Mouse (Mus musculus) kidney, embryonic 14.5 days (tissue): ENCODE data around the gene Rcl1. TPM values are rescaled to one million over a fixed set of nuclear protein-coding genes. Genes with fewer than 3 reads are reported as not detected.

Source experiments
- ATAC-seq: fragments of 200-750 bp; cut with Nextera tagmentation; 2 replicates; pipeline ENCODE4 v1.8.0; 2017; ENCODE audit warnings: moderate number of reproducible peaks, mild to moderate bottlenecking, moderate TSS enrichment, moderate library complexity; ENCODE audit not compliant: low FRiP score, low TSS enrichment
- H3K27ac ChIP-seq: fragments of 300-500 bp; sonication (generic); 2 replicates; pipeline ENCODE4 v1.5.1; 2014; ENCODE audit warnings: low read depth, mild to moderate bottlenecking, low read length, moderate library complexity, mixed read lengths
- H3K27me3 ChIP-seq: fragments of 300-500 bp; sonication (generic); 2 replicates; pipeline ENCODE4 v1.6.1; 2014; ENCODE audit warnings: mild to moderate bottlenecking, low read length; ENCODE audit not compliant: control insufficient read depth, insufficient read depth
- H3K36me3 ChIP-seq: fragments of 300-500 bp; sonication (generic); 2 replicates; pipeline ENCODE4 v1.6.1; 2014; ENCODE audit warnings: low read length, mixed read lengths; ENCODE audit not compliant: control insufficient read depth, insufficient read depth
- H3K4me1 ChIP-seq: fragments of 300-500 bp; sonication (generic); 2 replicates; pipeline ENCODE4 v1.6.1; 2014; ENCODE audit warnings: low read length, mixed read lengths; ENCODE audit not compliant: control insufficient read depth, insufficient read depth
- H3K4me2 ChIP-seq: fragments of 300-500 bp; sonication (generic); replicated peaks from 2 replicates; pipeline ENCODE4 v1.6.1; 2014; ENCODE audit warnings: low read depth, mild to moderate bottlenecking, low read length
- H3K4me3 ChIP-seq: fragments of 300-500 bp; sonication (generic); 2 replicates; pipeline ENCODE4 v1.5.1; 2014; ENCODE audit warnings: mild to moderate bottlenecking, low read length
- H3K9ac ChIP-seq: fragments of 300-500 bp; sonication (generic); 2 replicates; pipeline ENCODE4 v1.6.1; 2014; ENCODE audit warnings: low read depth, mild to moderate bottlenecking, low read length, moderate library complexity
- H3K9me3 ChIP-seq: fragments of 300-500 bp; sonication (generic); 2 replicates; pipeline ENCODE4 v1.6.1; 2016; ENCODE audit warnings: low read length; ENCODE audit not compliant: control insufficient read depth
- WGBS: fragments of 180-500 bp; shearing (Covaris S2); extraction: QIAGEN DNeasy Blood & Tissue Kit; methylation state at CpG from one replicate; pipeline ENCODE4 v1.1.7; 2014; 5-methylcytosine and 5-hydroxymethylcytosine counted together
- polyA plus RNA-seq: library from polyadenylated mRNA; unstranded; fragments of >200 nt; fragmentation: Nextera tagmentation; extraction: Ambion mirVana; gene quantifications from 2 replicates; pipeline ENCODE4 v1.2.1, GENCODE M21; 2014

Gene Rcl1
- polyA plus RNA-seq, 1 experiment from 2014 or later = 66.0 TPM

DNA sequence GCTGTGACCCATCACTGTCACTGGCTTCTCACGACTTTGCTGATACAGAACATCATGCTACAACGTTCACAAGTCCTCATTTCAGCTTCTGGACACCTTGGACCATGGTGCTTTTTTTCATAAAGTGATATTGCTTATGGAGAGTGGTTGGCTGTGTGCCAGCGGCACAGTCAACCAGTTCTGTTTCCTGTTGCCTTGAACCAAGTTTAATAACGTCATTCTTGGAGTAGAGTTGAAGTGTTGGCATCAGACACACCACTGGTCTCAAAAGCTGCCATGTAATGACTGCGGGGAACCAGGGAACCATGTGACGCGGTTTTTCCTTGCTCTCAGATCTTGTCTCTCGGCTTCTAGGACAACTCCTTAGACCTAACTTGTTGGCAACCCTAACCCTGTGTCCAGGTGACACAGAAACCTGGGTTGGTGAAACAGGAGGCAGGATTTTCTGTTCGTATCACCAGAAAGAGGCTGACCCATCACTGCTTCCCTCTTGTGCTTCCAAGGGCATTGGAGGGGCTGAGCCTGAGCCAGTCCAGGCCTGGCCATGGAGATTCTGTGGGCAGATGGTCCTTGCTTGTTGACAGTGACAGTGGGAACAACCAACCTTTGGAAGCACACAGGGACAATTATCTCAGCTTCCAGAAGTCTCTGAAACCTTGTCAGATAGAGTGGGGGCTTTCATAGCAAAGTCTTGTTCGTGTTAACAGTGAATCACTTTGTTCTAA is 37.5 kb downstream of the Rcl1 start:
- ATAC-seq = no peak
- H3K4me2 ChIP-seq = no peak overlapping the region
- H3K4me3 ChIP-seq = no peak overlapping the region
- no peaks in the 10 kb centered on the region for H3K9me3 ChIP-seq
- H3K27ac ChIP-seq = no peak overlapping the region
- H3K36me3 ChIP-seq = peaks cover 36% of the 10 kb centered on the region; the same call in 1 of the 2 replicates
- H3K4me1 ChIP-seq = no peaks in the 10 kb centered on the region
- 84% methylated on average over 10 of the region's 10 CpGs for WGBS
- H3K27me3 ChIP-seq = no peaks in the 10 kb centered on the region
- no peak overlapping the region for H3K9ac ChIP-seq

DNA sequence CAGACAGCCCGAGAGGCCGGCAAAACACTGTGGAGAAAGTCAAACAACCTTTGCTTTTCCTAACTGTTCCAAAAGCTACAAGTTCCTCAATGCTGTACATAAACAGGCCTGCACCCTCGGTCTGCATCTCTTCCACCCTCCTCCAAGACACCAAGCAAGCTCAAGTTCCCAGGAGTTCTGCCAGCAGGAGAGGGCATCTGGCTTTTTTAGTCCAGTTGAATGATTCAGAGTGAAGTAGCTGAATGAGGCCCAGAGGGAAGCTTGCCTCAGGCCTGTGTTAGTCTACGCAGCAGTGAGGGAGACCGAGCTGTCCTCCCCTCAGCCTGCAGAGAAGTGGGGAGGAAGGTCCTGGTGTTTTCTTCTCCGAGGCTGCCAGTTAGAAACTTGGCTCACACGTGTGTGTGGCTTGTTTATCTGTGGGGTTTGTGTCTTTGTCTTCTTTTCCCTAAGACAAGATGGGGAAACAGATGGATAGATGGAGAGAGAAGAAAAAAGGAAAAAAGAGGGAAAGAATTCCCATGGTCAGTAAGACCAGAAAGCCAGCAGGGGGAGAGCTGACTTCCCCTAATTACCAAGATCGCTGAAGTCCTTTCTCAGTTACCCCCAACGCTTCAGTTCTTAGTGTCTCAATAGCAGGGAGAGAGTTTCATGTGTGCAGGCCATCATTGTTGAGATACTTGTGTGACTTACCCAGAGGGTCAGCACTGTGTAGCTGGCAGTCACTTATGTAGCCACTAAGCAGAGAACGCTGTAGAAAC is 38.7 kb downstream of the Rcl1 start:
- no peak overlapping the region for H3K4me2 ChIP-seq
- no peak overlapping the region for H3K27ac ChIP-seq
- ATAC-seq = no peak
- peaks cover 38% of the 10 kb centered on the region; the same call in 1 of the 2 replicates for H3K36me3 ChIP-seq
- no peaks in the 10 kb centered on the region for H3K27me3 ChIP-seq
- 82% methylated on average over 10 of the region's 10 CpGs for WGBS
- no peak overlapping the region for H3K9ac ChIP-seq
- H3K4me3 ChIP-seq = no peak overlapping the region
- no peaks in the 10 kb centered on the region for H3K4me1 ChIP-seq
- no peaks in the 10 kb centered on the region for H3K9me3 ChIP-seq

DNA sequence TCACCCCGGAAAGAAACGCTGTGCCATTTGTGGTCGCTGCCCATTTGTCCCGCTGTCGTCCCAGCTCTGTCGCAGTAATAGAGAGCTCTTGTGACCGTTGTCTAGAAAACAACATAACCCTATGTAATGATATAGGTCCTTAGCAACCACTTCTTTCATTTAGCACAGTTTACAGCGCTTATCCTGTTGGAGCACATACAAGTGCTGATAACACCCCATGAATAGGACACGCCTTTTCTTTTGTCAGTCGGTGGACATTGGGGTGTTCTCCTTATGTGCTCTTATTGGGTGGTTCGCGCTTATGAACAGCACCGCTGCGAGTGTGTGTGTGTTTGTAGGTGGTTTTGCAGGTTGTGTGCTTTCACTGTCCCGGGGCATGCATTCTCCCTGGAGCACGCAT is 39.8 kb downstream of the Rcl1 start:
- Histone ChIP-seq H3K36me3 (peaks cover 30% of the 10 kb centered on the region; the same call in 1 of the 2 replicates), H3K27ac (no peak overlapping the region), H3K9ac (no peak overlapping the region), H3K4me3 (no peak overlapping the region), H3K27me3 (no peaks in the 10 kb centered on the region), H3K9me3 (no peaks in the 10 kb centered on the region), H3K4me1 (no peaks in the 10 kb centered on the region), H3K4me2 (no peak overlapping the region)
- no peak for ATAC-seq
- WGBS = 90% methylated on average over 16 of the region's 16 CpGs

DNA sequence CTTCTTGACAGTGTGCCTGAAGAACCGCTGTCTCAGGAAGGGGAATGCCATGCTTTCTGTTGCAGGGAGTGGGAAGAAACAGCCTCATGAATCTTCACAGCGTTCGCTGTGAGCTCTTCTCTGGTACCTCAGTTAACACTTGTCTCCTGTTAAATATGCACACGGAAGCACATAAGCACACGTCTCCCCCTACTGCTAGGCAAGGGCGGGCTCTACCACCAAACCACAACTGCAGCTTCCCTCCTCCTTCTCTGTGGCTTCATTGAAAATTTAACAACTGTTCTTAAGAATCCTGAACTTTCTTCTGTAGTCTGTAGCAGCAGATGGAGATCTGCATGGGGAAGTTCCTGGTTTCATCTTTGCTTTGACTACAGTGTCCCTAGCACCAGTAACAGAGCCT is 41.1 kb downstream of the Rcl1 start:
- Histone ChIP-seq H3K9ac (no peak overlapping the region), H3K4me2 (no peak overlapping the region), H3K4me1 (0 out of 2 replicates have a peak, but pooled peaks cover 4% of the 10 kb centered on the region), H3K4me3 (no peak overlapping the region), H3K9me3 (no peaks in the 10 kb centered on the region), H3K27ac (no peak overlapping the region), H3K27me3 (no peaks in the 10 kb centered on the region), H3K36me3 (peaks cover 23% of the 10 kb centered on the region; the same call in 1 of the 2 replicates)
- 79% methylated on average over 6 of the region's 6 CpGs for WGBS
- no peak for ATAC-seq

DNA sequence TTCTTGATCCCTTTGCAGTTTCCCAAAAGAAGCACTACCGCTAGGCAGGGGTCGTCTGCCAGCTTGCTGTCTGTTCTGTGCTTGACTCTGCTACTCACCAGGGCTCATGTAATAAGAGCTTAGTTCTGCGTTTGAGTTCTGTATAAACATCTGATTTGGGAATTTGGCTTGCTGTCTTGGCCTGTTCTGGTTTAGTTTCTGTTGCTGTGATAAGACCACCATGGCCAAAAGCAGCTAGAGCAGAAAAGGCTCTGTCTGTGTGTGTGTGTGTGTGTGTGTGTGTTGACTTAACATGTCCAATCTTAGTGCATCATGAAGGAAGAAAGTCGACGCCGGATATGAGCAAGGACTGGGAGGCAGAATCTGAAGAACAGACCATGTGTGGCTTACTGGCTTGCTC is 44.2 kb downstream of the Rcl1 start:
- H3K9ac ChIP-seq = no peak overlapping the region
- no peak overlapping the region for H3K4me3 ChIP-seq
- no peak overlapping the region for H3K27ac ChIP-seq
- peaks cover 19% of the 10 kb centered on the region for H3K4me1 ChIP-seq
- peaks cover 16% of the 10 kb centered on the region; the same call in 1 of the 2 replicates for H3K36me3 ChIP-seq
- no peaks in the 10 kb centered on the region for H3K27me3 ChIP-seq
- H3K9me3 ChIP-seq = no peaks in the 10 kb centered on the region
- 91% methylated on average over 6 of the region's 6 CpGs for WGBS
- H3K4me2 ChIP-seq = no peak overlapping the region
- ATAC-seq = no peak

DNA sequence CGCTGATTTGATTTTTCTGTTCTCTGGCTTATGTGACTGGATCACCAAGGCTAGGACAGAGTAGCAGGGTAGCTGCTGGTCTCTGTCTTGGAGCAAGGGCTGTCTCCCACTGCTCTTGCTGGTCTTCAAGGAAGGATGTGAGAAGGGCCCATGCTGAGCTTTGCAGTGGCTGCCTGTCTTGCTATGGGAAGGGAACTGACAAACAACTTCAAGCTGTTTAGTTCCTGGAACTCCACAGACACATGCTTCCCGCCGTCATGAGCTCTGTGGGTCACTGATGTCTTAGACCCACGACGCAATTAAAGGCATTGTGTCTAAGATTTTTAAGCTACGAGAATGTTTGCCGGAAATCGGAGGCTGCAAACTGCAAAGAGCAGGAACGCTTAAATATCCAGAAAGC is 45.6 kb downstream of the Rcl1 start:
- no peaks in the 10 kb centered on the region for H3K9me3 ChIP-seq
- peaks cover 16% of the 10 kb centered on the region; the same call in 1 of the 2 replicates for H3K36me3 ChIP-seq
- no peak overlapping the region for H3K4me3 ChIP-seq
- H3K27me3 ChIP-seq = no peaks in the 10 kb centered on the region
- 69% methylated on average over 9 of the region's 9 CpGs for WGBS
- peaks cover 19% of the 10 kb centered on the region for H3K4me1 ChIP-seq
- no peak overlapping the region for H3K27ac ChIP-seq
- ATAC-seq = no peak
- H3K4me2 ChIP-seq = no peak overlapping the region
- no peak overlapping the region for H3K9ac ChIP-seq

DNA sequence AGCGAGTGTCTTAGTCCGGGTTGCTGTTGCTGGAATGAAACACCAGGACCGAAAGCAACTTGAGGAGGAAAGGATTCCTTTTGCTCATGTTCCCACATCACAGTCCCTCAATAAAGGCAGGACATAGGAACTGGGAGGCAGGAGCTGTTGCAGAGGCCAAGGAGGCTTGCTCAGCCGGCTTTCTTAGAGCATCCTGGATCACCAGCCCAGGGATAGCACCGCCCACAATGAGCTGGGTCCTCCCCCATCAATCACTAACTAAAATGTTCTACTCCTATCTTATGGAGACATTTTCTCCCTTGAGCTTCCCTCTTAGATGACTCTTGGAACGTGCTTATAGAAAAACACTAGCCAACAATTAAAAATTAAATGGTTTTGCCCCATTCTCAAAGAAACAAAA is 48.4 kb downstream of the Rcl1 start:
- Histone ChIP-seq H3K4me3 (no peak overlapping the region), H3K36me3 (0 out of 2 replicates have a peak, but pooled peaks cover under 1% of the 10 kb centered on the region), H3K27ac (no peak overlapping the region), H3K4me2 (no peak overlapping the region), H3K9ac (no peak overlapping the region), H3K9me3 (no peaks in the 10 kb centered on the region), H3K4me1 (peaks cover 19% of the 10 kb centered on the region), H3K27me3 (no peaks in the 10 kb centered on the region)
- no peak for ATAC-seq
- 44% methylated on average over 6 of the region's 6 CpGs for WGBS

DNA sequence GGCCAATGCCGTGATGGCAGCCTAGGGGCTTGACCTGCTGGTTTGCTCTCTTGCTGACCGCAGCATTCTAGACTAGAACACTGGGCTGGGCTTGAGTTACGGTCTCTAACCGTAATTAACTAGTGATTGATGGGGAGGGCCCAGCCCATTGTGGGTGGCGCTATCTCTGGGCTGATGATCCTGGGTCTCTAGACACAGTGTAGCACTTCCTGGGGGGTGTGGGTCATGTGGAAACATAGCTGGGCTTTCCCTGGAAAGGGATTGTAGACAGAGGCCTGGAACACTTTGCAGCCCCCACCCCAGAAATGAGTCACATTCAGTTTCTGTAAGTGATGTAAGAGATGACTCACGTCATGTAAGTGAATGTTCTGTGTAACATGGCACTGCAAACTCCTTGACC is 48.9 kb downstream of the Rcl1 start:
- Histone ChIP-seq H3K36me3 (no peaks in the 10 kb centered on the region), H3K4me2 (no peak overlapping the region), H3K9ac (no peak overlapping the region), H3K9me3 (no peaks in the 10 kb centered on the region), H3K4me1 (peaks cover 19% of the 10 kb centered on the region), H3K27ac (no peak overlapping the region), H3K27me3 (no peaks in the 10 kb centered on the region), H3K4me3 (no peak overlapping the region)
- ATAC-seq = peak; percentile 73
- 17% methylated on average over 6 of the region's 6 CpGs for WGBS

DNA sequence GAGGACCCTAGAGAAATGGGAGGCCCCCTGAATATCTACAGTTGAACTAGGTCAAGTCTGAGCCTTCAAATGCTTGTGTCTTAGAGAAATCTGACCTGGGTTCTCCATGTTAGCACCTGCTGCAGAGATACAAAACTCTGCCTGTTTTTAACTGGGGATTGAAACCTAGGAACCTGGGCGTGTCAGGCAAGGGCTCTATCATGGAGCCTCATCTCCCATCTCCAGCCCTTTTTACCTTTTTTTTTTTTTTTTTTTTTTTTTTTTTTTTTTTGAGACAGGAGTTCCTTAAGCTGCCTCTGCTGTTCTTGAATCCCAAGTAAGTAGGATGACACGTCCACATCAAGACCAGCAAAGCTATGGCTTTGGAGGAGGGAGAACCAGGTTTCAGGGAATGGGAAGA is 50.3 kb downstream of the Rcl1 start:
- no peak overlapping the region for H3K9ac ChIP-seq

More for the DNA sequence above, 50.3 kb downstream of the Rcl1 start:
- WGBS = 86% methylated on average over 2 of the region's 2 CpGs
- Histone ChIP-seq H3K27ac (no peak overlapping the region), H3K36me3 (no peaks in the 10 kb centered on the region), H3K9me3 (no peaks in the 10 kb centered on the region), H3K27me3 (no peaks in the 10 kb centered on the region), H3K4me1 (peaks cover 19% of the 10 kb centered on the region), H3K4me3 (no peak overlapping the region), H3K4me2 (no peak overlapping the region)
- ATAC-seq = no peak
